Mouse (Mus musculus): ENCODE measurements at regions not wholly inside any gene's neighbourhood (a gene's known extent, or its start where the extent isn't known, plus 50 kb on each side); places are given as distances from the start of the nearest gene placed in this dataset.
A peak's percentile ranks its signal among the peaks of the same experiment; 100 is the strongest.

DNA sequence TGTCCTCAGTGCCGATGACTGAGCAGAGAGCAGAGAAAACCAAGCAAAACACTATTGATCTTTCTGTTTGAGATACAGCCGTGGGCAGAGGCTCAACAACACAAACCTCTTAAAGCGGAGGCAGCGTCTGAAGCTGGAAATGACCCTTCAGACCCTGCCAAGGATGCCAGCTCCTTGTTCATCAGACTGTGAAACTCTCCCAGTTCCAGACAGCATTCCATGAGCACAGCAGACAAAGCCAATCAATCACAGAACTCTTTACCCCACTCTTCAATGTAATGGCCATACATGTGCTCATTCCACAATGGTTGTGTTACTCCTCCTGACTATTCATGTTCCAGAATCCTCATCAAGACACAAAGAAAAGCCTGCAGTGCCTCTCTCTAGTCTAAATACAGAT lies 73.5 kb downstream of the Tmem114 start:
- Histone ChIP-seq H3K4me2 (ENCODE audit: low read depth, low read length) (no peak overlapping the region), H3K27me3 (ENCODE audit: control insufficient read depth, insufficient read depth, low read length) (no peaks in the 10 kb centered on the region), H3K36me3 (ENCODE audit: control insufficient read depth, insufficient read depth, low read length) (no peaks in the 10 kb centered on the region), H3K4me3 (ENCODE audit: low read depth, low read length) (no peak overlapping the region), H3K4me1 (ENCODE audit: control insufficient read depth, insufficient read depth, low read length) (no peaks in the 10 kb centered on the region), H3K27ac (ENCODE audit: low read depth, low read length) (no peak overlapping the region), H3K9me3 (ENCODE audit: control insufficient read depth, low read length) (no peaks in the 10 kb centered on the region), H3K9ac (replicated peaks; ENCODE audit: low read depth, low read length) (no peak overlapping the region)
- ATAC-seq (ENCODE audit: low read depth), result no peak
- 71% methylated on average over 4 of the region's 4 CpGs for WGBS

DNA sequence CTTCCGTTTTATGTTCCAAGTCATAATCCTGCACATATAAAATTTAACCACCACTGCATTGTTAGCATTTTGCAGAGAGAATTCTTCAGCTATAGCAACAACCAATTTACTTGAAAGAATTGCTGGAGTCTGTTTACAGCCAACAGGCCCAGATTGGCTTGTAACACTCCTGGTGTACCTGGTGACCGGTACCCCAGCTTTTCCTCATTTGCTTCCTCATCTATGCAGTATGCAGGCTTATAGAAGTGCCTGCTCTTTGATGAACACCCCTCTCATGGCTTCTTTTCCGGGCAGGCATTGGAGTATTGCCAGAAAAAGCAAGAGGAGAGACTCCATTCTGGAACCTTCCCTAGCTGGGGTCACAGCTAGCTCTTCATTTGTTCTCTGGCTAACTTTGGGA lies 75.8 kb downstream of the Tmem114 start:
- H3K4me1 ChIP-seq (ENCODE audit: control insufficient read depth, insufficient read depth, low read length), result no peaks in the 10 kb centered on the region
- ATAC-seq (ENCODE audit: low read depth), result no peak
- WGBS, result 68% methylated on average over 3 of the region's 3 CpGs
- H3K4me3 ChIP-seq (ENCODE audit: low read depth, low read length), result no peak overlapping the region
- H3K27ac ChIP-seq (ENCODE audit: low read depth, low read length), result no peak overlapping the region
- no peak overlapping the region for H3K4me2 ChIP-seq (ENCODE audit: low read depth, low read length)
- no peak overlapping the region for H3K9ac ChIP-seq (replicated peaks; ENCODE audit: low read depth, low read length)
- no peaks in the 10 kb centered on the region for H3K9me3 ChIP-seq (ENCODE audit: control insufficient read depth, low read length)
- H3K36me3 ChIP-seq (ENCODE audit: control insufficient read depth, insufficient read depth, low read length), result no peaks in the 10 kb centered on the region
- no peaks in the 10 kb centered on the region for H3K27me3 ChIP-seq (ENCODE audit: control insufficient read depth, insufficient read depth, low read length)

DNA sequence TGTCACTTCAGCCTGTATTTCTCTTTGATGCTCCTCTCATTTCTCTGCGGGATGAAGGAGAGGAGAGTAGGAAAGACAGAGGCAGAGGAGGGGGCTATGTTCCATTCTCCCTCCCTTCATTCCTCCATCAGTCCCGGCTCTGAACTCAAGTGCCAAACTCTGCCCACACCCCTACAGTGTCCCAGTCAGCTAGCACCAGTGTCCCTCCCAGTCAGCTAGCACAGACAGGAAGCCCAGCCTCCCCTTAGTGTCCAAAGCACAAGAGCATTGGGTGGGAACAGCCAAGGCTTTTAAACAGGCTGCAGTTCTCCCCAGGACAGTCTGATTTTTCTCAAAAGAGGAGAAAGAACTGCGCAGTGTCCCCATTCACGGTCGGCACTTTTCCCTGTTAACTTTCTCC lies 76.3 kb downstream of the Tmem114 start:
- WGBS, result 68% methylated on average over 5 of the region's 5 CpGs
- no peak for ATAC-seq (ENCODE audit: low read depth)
- Histone ChIP-seq H3K4me1 (ENCODE audit: control insufficient read depth, insufficient read depth, low read length) (no peaks in the 10 kb centered on the region), H3K36me3 (ENCODE audit: control insufficient read depth, insufficient read depth, low read length) (no peaks in the 10 kb centered on the region), H3K27me3 (ENCODE audit: control insufficient read depth, insufficient read depth, low read length) (no peaks in the 10 kb centered on the region), H3K9ac (replicated peaks; ENCODE audit: low read depth, low read length) (no peak overlapping the region), H3K27ac (ENCODE audit: low read depth, low read length) (no peak overlapping the region), H3K4me3 (ENCODE audit: low read depth, low read length) (no peak overlapping the region), H3K9me3 (ENCODE audit: control insufficient read depth, low read length) (no peaks in the 10 kb centered on the region), H3K4me2 (ENCODE audit: low read depth, low read length) (no peak overlapping the region)

DNA sequence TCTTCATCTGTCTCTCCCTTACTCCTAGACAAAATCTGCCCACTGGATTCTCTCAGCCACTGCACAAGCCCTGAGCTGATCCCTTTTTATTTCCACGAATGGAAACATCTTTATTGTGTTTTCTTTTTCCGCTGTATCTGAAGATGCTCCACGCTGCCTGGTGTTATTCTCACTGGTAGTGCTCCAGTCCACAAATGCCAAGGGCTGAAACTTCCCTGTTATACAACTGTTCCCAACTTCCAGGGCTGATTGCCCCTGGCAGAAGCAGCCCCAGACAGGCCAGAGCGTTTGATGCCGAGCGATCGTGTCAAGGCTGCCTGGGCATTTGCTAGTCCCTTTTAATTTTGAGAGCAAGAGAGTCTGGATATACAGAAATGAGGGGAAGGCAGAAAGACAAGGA lies 79.7 kb downstream of the Tmem114 start:
- Histone ChIP-seq H3K4me3 (ENCODE audit: low read depth, low read length) (no peak overlapping the region), H3K4me2 (ENCODE audit: low read depth, low read length) (no peak overlapping the region), H3K9me3 (ENCODE audit: control insufficient read depth, low read length) (no peaks in the 10 kb centered on the region), H3K36me3 (ENCODE audit: control insufficient read depth, insufficient read depth, low read length) (no peaks in the 10 kb centered on the region), H3K27ac (ENCODE audit: low read depth, low read length) (no peak overlapping the region), H3K27me3 (ENCODE audit: control insufficient read depth, insufficient read depth, low read length) (no peaks in the 10 kb centered on the region), H3K9ac (replicated peaks; ENCODE audit: low read depth, low read length) (no peak overlapping the region), H3K4me1 (ENCODE audit: control insufficient read depth, insufficient read depth, low read length) (no peaks in the 10 kb centered on the region)
- WGBS, result 88% methylated on average over 7 of the region's 7 CpGs
- ATAC-seq (ENCODE audit: low read depth), result no peak

DNA sequence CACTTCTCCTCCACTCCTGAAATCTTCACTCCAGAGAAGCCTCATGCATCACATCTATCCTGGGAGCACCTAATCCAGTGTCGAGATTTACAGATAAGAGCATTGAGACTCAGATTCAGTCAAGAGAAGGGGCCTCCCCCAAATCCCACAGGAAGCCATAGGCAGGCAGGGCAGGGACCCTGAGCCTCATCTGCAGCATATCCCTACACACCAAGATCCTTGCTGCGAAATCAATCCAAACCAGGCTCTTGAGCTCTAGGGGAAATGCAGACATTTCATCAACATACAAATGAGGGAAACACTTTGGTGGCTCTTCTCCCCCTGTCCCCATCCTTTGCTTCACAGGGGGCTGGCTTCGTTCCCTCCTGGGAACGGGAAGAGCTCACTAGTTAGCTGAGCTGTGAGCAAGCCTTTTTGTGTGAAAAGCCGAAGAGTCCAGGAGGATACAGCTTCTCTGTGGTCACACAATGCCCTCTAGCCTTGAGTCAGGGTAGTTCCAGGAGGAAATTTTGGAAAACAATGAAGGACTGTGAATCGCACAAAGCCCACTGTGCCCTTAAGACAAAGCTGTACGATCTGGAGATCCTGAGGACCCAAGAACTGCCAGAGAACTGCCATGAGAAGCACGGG lies 91.7 kb downstream of the Tmem114 start:
- Histone ChIP-seq H3K27me3 (ENCODE audit: control insufficient read depth, insufficient read depth, low read length) (no peaks in the 10 kb centered on the region), H3K27ac (ENCODE audit: low read depth, low read length) (peak overlapping the region; percentile 28; the same call in 1 of the 2 replicates), H3K4me3 (ENCODE audit: low read depth, low read length) (no peak overlapping the region), H3K36me3 (ENCODE audit: control insufficient read depth, insufficient read depth, low read length) (no peaks in the 10 kb centered on the region), H3K4me1 (ENCODE audit: control insufficient read depth, insufficient read depth, low read length) (0 out of 2 replicates have a peak, but pooled peaks cover 6% of the 10 kb centered on the region), H3K9me3 (ENCODE audit: control insufficient read depth, low read length) (no peaks in the 10 kb centered on the region), H3K9ac (replicated peaks; ENCODE audit: low read depth, low read length) (no peak overlapping the region), H3K4me2 (ENCODE audit: low read depth, low read length) (no peak overlapping the region)
- whole genome bisulfite sequencing, result 12% methylated on average over 8 of the region's 8 CpGs
- peak; percentile 65 for ATAC-seq (ENCODE audit: low read depth)

DNA sequence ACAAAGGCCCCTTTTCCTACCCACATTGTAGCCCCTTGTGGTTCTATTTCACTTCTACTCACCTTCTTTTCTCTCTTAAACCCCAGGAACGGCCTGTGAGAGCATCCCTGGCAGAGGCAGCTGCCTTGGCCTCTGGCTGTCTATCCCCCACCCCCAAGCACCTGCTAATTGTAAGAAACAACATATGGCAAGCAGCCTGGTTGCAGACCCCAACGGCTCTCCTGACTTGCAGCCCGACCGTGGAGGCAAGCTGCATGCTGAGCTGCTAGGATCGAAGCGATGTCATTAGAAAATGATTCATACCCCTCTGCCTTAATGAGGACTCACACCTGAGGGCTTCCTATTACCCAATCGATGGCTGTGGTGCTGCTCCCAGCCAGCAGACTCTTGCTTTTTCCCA lies 112.9 kb downstream of the Tmem114 start:
- Histone ChIP-seq H3K4me2 (ENCODE audit: low read depth, low read length) (no peak overlapping the region), H3K27ac (ENCODE audit: low read depth, low read length) (no peak overlapping the region), H3K4me3 (ENCODE audit: low read depth, low read length) (no peak overlapping the region), H3K4me1 (ENCODE audit: control insufficient read depth, insufficient read depth, low read length) (no peaks in the 10 kb centered on the region), H3K36me3 (ENCODE audit: control insufficient read depth, insufficient read depth, low read length) (no peaks in the 10 kb centered on the region), H3K9me3 (ENCODE audit: control insufficient read depth, low read length) (no peaks in the 10 kb centered on the region), H3K9ac (replicated peaks; ENCODE audit: low read depth, low read length) (no peak overlapping the region), H3K27me3 (ENCODE audit: control insufficient read depth, insufficient read depth, low read length) (no peaks in the 10 kb centered on the region)
- WGBS, result 30% methylated on average over 7 of the region's 7 CpGs
- no peak for ATAC-seq (ENCODE audit: low read depth)

DNA sequence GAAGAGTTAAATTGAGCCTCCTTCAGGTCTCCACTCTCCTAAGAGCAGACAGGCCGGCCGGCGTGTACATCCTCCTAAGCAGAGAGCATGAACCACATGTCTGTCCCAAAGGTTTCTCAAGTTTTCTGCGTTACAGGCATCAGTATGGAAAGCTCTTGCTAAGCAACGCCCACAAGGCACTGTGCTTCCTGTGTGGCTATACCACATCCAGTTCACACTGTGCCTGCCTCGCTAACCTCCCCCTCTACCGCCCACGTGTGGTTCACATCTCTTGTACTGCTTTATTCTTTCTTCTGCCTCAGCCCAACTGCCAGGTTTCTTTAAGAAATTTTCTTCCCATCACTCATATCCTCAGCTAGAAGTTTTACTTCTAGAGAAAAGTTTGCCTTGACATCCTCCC lies 118.5 kb downstream of the Tmem114 start:
- Histone ChIP-seq H3K4me2 (ENCODE audit: low read depth, low read length) (no peak overlapping the region), H3K9me3 (ENCODE audit: control insufficient read depth, low read length) (no peaks in the 10 kb centered on the region), H3K4me1 (ENCODE audit: control insufficient read depth, insufficient read depth, low read length) (no peaks in the 10 kb centered on the region), H3K9ac (replicated peaks; ENCODE audit: low read depth, low read length) (no peak overlapping the region), H3K27ac (ENCODE audit: low read depth, low read length) (no peak overlapping the region), H3K36me3 (ENCODE audit: control insufficient read depth, insufficient read depth, low read length) (no peaks in the 10 kb centered on the region), H3K27me3 (ENCODE audit: control insufficient read depth, insufficient read depth, low read length) (no peaks in the 10 kb centered on the region), H3K4me3 (ENCODE audit: low read depth, low read length) (no peak overlapping the region)
- ATAC-seq (ENCODE audit: low read depth), result no peak
- WGBS, result 82% methylated on average over 8 of the region's 8 CpGs

All from neural tube, embryonic 14.5 days (tissue).